Mouse (Mus musculus): ENCODE measurements at regions not wholly inside any gene's neighbourhood (a gene's known extent, or its start where the extent isn't known, plus 50 kb on each side); places are given as distances from the start of the nearest gene placed in this dataset.

DNA sequence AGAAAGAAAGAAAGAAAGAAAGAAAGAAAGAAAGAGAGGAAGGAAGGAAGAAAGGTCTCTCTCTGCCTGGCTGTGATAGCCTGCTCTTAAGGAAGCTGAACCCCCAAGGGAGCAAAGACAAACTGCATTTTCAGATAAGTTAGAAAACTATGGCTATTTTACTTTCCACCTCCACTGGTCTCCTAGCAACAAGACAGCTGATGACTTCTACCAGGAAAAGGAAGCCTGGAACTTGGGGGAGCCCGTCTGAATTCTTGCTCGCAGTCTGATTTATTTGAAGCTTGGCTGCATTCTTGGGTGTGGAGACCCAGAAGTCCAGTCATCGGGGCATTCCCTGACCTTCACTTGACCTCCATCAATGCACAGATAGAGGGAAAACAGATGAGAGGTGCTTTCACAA is 1406.1 kb upstream of the A1bg start:
- TF ChIP-seq CTCF (IDR thresholded peaks at IDR 0.05; ENCODE audit: extremely low read depth, insufficient read depth, insufficient read length, insufficient replicate concordance): no peak
- TF ChIP-seq POLR2A (IDR thresholded peaks at IDR 0.05; ENCODE audit: low read depth, low read length): no peak

Measured in spleen, adult 2 months (tissue).